Mouse (Mus musculus): ENCODE measurements around the gene Tc2n. TPM values are rescaled to one million over a fixed set of nuclear protein-coding genes. Genes with fewer than 3 reads are reported as not detected.

Gene Tc2n
- 0.03 and 0.20 TPM in 2 replicates for polyA plus RNA-seq (2012; rRNA removed)

- peak within 1 kb of the TSS; percentile 86 for H3K4me3 ChIP-seq (ENCODE audit: low read depth, low read length)
- peak within 1 kb of the TSS; percentile 76 for H3K27ac ChIP-seq (ENCODE audit: insufficient read depth, low read depth, low read length)
- under 1% methylated on average over 75 of the region's 75 CpGs for WGBS
- H3K27me3 ChIP-seq (ENCODE audit: control insufficient read depth, insufficient read depth, low read length), result 0 out of 2 replicates have a peak, but pooled peaks cover 4% of the 10 kb centered on the region
- H3K36me3 ChIP-seq (ENCODE audit: control insufficient read depth, insufficient read depth, low read length), result no peaks in the 10 kb centered on the region
- TF ChIP-seq POLR2A (IDR thresholded peaks at IDR 0.05; ENCODE audit: low read depth, low read length) (peak; percentile 71; the same call in 1 of the 2 replicates), CTCF (IDR thresholded peaks at IDR 0.05; ENCODE audit: extremely low read depth, insufficient read length, insufficient replicate concordance, low read depth, low read length) (no peak)
- H3K4me1 ChIP-seq (ENCODE audit: control insufficient read depth, insufficient read depth, insufficient read length, low read length), result no peaks in the 10 kb centered on the region
Observed at GRCm38 (mm10) chr12:101718054-101718754, at the start of gene Tc2n. Gene Tc2n (minus strand): TSS chr12:101718523.

- WGBS, result 19% methylated on average over 9 of the region's 9 CpGs
- TF ChIP-seq POLR2A (IDR thresholded peaks at IDR 0.05; ENCODE audit: low read depth, low read length), result no peak
- TF ChIP-seq CTCF (IDR thresholded peaks at IDR 0.05; ENCODE audit: extremely low read depth, insufficient read length, insufficient replicate concordance, low read depth, low read length), result no peak
- no peaks in the 10 kb centered on the region for H3K27me3 ChIP-seq (ENCODE audit: control insufficient read depth, insufficient read depth, low read length)
- H3K27ac ChIP-seq (ENCODE audit: insufficient read depth, low read depth, low read length), result peak overlapping the region; percentile 40
- no peaks in the 10 kb centered on the region for H3K36me3 ChIP-seq (ENCODE audit: control insufficient read depth, insufficient read depth, low read length)
- H3K4me1 ChIP-seq (ENCODE audit: control insufficient read depth, insufficient read depth, insufficient read length, low read length), result peaks cover 28% of the 10 kb centered on the region; the same call in 1 of the 2 replicates
- H3K4me3 ChIP-seq (ENCODE audit: low read depth, low read length), result no peak overlapping the region
Observed at GRCm38 (mm10) chr12:101767306-101768053, 49.2 kb upstream of the Tc2n start.

DNA sequence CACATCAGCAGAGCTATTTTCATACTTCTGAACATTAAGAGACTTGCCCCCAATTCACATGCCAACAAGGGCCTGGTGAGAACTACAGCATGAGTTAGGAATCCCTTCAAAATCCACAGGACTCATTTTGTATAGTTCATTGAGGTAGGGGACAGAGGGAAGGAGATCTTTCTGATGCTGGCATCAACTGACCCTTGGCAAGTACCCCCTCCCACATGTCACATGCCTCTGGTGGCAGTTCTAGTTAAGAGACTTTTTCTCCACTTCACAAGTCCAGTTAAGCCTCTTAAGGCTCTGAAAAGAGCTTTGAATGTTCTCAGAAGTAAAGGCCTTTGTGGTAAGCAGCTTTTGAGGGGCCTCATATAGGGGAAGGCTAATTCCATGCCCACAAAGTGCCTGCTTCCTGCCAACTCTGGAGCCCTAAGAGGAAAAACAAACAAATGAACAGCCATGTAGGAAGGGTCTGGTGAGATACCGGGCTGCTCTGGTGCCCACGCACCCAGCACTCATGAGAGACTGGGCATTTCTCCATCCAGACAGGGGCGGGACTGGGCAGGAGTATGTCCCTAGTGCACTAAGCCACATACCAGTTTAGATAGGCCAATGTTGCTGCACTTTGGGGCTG lies 48.0 kb upstream of the Tc2n start:
- 37% methylated on average over 3 of the region's 3 CpGs for WGBS

DNA sequence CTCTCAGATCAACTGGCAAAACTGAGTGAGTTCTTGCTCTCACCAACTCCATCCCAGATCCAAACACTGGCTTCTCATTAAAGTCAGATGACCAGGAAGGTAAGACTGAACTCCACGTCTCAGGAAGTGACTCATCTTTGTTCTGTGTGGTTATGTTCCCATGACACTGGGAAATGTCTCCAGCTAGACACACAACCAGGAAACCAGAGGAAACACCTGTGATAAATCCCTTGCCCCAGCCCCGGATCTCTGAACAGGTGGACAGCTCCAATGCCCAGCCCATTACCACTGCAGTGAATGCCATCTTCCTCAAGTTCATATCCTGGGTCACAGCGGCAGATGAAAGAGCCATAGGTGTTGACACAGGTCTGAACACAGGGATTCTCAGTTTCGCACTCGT lies 46.5 kb upstream of the Tc2n start:
- no peaks in the 10 kb centered on the region for H3K27me3 ChIP-seq (ENCODE audit: control insufficient read depth, insufficient read depth, low read length)
- peak overlapping the region; percentile 13; the same call in 1 of the 2 replicates for H3K27ac ChIP-seq (ENCODE audit: insufficient read depth, low read depth, low read length)
- 51% methylated on average over 5 of the region's 5 CpGs for WGBS
- peaks cover 29% of the 10 kb centered on the region; the same call in 1 of the 2 replicates for H3K4me1 ChIP-seq (ENCODE audit: control insufficient read depth, insufficient read depth, insufficient read length, low read length)
- H3K4me3 ChIP-seq (ENCODE audit: low read depth, low read length), result no peak overlapping the region
- no peaks in the 10 kb centered on the region for H3K36me3 ChIP-seq (ENCODE audit: control insufficient read depth, insufficient read depth, low read length)
- TF ChIP-seq POLR2A (IDR thresholded peaks at IDR 0.05; ENCODE audit: low read depth, low read length) (no peak), CTCF (IDR thresholded peaks at IDR 0.05; ENCODE audit: extremely low read depth, insufficient read length, insufficient replicate concordance, low read depth, low read length) (no peak)

More for the DNA sequence above, 48.0 kb upstream of the Tc2n start:
- Histone ChIP-seq H3K4me1 (ENCODE audit: control insufficient read depth, insufficient read depth, insufficient read length, low read length) (peaks cover 26% of the 10 kb centered on the region; the same call in 1 of the 2 replicates), H3K4me3 (ENCODE audit: low read depth, low read length) (no peak overlapping the region), H3K27me3 (ENCODE audit: control insufficient read depth, insufficient read depth, low read length) (no peaks in the 10 kb centered on the region), H3K27ac (ENCODE audit: insufficient read depth, low read depth, low read length) (peak overlapping the region; percentile 40; the same call in 1 of the 2 replicates), H3K36me3 (ENCODE audit: control insufficient read depth, insufficient read depth, low read length) (no peaks in the 10 kb centered on the region)
- no peak for TF ChIP-seq POLR2A (IDR thresholded peaks at IDR 0.05; ENCODE audit: low read depth, low read length)
- TF ChIP-seq CTCF (IDR thresholded peaks at IDR 0.05; ENCODE audit: extremely low read depth, insufficient read length, insufficient replicate concordance, low read depth, low read length), result no peak

GRCm38 (mm10) chr12:101763065-101763464 lies 44.7 kb upstream of the Tc2n start:
- TF ChIP-seq POLR2A (IDR thresholded peaks at IDR 0.05; ENCODE audit: low read depth, low read length) (no peak), CTCF (IDR thresholded peaks at IDR 0.05; ENCODE audit: extremely low read depth, insufficient read length, insufficient replicate concordance, low read depth, low read length) (no peak)
- no peaks in the 10 kb centered on the region for H3K27me3 ChIP-seq (ENCODE audit: control insufficient read depth, insufficient read depth, low read length)
- no peak overlapping the region for H3K27ac ChIP-seq (ENCODE audit: insufficient read depth, low read depth, low read length)
- H3K4me3 ChIP-seq (ENCODE audit: low read depth, low read length), result no peak overlapping the region
- whole genome bisulfite sequencing, result 56% methylated on average over 3 of the region's 3 CpGs
- H3K4me1 ChIP-seq (ENCODE audit: control insufficient read depth, insufficient read depth, insufficient read length, low read length), result peaks cover 37% of the 10 kb centered on the region; the same call in 1 of the 2 replicates
- no peaks in the 10 kb centered on the region for H3K36me3 ChIP-seq (ENCODE audit: control insufficient read depth, insufficient read depth, low read length)

GRCm38 (mm10) chr12:101762054-101762453 lies 43.7 kb upstream of the Tc2n start:
- Histone ChIP-seq H3K36me3 (ENCODE audit: control insufficient read depth, insufficient read depth, low read length) (no peaks in the 10 kb centered on the region), H3K4me1 (ENCODE audit: control insufficient read depth, insufficient read depth, insufficient read length, low read length) (peaks cover 29% of the 10 kb centered on the region; the same call in 1 of the 2 replicates), H3K27ac (ENCODE audit: insufficient read depth, low read depth, low read length) (no peak overlapping the region), H3K27me3 (ENCODE audit: control insufficient read depth, insufficient read depth, low read length) (no peaks in the 10 kb centered on the region), H3K4me3 (ENCODE audit: low read depth, low read length) (no peak overlapping the region)
- WGBS, result 92% methylated on average over 5 of the region's 5 CpGs
- no peak for TF ChIP-seq CTCF (IDR thresholded peaks at IDR 0.05; ENCODE audit: extremely low read depth, insufficient read length, insufficient replicate concordance, low read depth, low read length)
